Mouse (Mus musculus) embryonic facial prominence, embryonic 12.5 days (tissue): ENCODE data around the gene Tnnc1. TPM values are rescaled to one million over a fixed set of nuclear protein-coding genes. Genes with fewer than 3 reads are reported as not detected.

Experiments
- ATAC-seq: fragments of 200-750 bp; cut with Nextera tagmentation; 2 replicates; pipeline ENCODE4 v1.8.0; 2017; ENCODE audit not compliant: insufficient number of reproducible peaks, insufficient read depth, low FRiP score, low TSS enrichment
- H3K27ac ChIP-seq: fragments of 300-500 bp; sonication (generic); 2 replicates; pipeline ENCODE4 v1.5.1; 2016; ENCODE audit warnings: mild to moderate bottlenecking
- H3K27me3 ChIP-seq: fragments of 300-500 bp; sonication (generic); 2 replicates; pipeline ENCODE4 v1.6.1; 2016; ENCODE audit warnings: mild to moderate bottlenecking, moderate library complexity
- H3K36me3 ChIP-seq: fragments of 300-500 bp; sonication (generic); 2 replicates; pipeline ENCODE4 v1.6.1; 2016; ENCODE audit warnings: mild to moderate bottlenecking
- H3K4me1 ChIP-seq: fragments of 300-500 bp; sonication (generic); 2 replicates; pipeline ENCODE4 v1.6.1; 2016
- H3K4me2 ChIP-seq: fragments of 300-500 bp; sonication (generic); replicated peaks from 2 replicates; pipeline ENCODE4 v1.6.1; 2016; ENCODE audit warnings: mild to moderate bottlenecking, moderate library complexity
- H3K4me3 ChIP-seq: fragments of 300-500 bp; sonication (generic); 2 replicates; pipeline ENCODE4 v1.5.1; 2016; ENCODE audit warnings: mild to moderate bottlenecking
- H3K9ac ChIP-seq: fragments of 300-500 bp; sonication (generic); 2 replicates; pipeline ENCODE4 v1.6.1; 2016; ENCODE audit warnings: mild to moderate bottlenecking, moderate library complexity
- H3K9me3 ChIP-seq: fragments of 300-500 bp; sonication (generic); 2 replicates; pipeline ENCODE4 v1.6.1; 2016; ENCODE audit warnings: mild to moderate bottlenecking, moderate library complexity
- WGBS: fragments of 180-500 bp; shearing (Covaris S2); methylation state at CpG from one replicate; pipeline ENCODE4 v1.1.7; 2016; 5-methylcytosine and 5-hydroxymethylcytosine counted together
- polyA plus RNA-seq: library from polyadenylated mRNA; unstranded; fragments of >200 nt; fragmentation: Nextera tagmentation; extraction: Ambion mirVana; gene quantifications from 2 replicates; pipeline ENCODE4 v1.2.1, GENCODE M21; 2016

Tnnc1 gene
- polyA plus RNA-seq, 1 experiment from 2014 or later: 90.7 TPM

DNA sequence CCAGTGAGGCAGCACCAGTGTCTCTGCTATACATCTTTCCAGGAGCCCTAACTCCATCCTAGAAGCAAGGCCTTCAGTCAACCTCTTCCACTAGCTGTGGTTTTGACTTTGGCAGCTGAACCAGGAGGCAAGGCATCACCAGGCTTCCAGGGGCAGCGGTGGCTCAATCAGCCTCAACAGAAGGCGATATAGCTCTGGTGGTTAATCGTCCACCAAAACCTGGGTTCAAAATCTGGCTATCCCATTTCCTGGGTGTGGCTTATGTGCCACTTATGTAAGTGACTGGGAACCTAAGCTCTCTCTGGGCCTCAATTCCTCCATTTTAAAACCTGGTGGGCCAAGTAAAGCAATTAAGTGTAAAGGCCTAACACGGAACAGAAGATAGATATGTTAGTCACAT, 3.3 kb upstream of the Tnnc1 start:
- peaks cover 9% of the 10 kb centered on the region for H3K4me1 ChIP-seq
- H3K27me3 ChIP-seq: no peaks in the 10 kb centered on the region
- 71% methylated on average over 4 of the region's 4 CpGs for WGBS
- peak overlapping the region; percentile 91 for H3K9ac ChIP-seq
- H3K4me3 ChIP-seq: peak overlapping the region; percentile 84
- H3K36me3 ChIP-seq: peaks cover 44% of the 10 kb centered on the region
- peak overlapping the region; percentile 93 for H3K27ac ChIP-seq
- peak overlapping the region; percentile 91 for H3K4me2 ChIP-seq
- no peak for ATAC-seq
- H3K9me3 ChIP-seq: no peaks in the 10 kb centered on the region

DNA sequence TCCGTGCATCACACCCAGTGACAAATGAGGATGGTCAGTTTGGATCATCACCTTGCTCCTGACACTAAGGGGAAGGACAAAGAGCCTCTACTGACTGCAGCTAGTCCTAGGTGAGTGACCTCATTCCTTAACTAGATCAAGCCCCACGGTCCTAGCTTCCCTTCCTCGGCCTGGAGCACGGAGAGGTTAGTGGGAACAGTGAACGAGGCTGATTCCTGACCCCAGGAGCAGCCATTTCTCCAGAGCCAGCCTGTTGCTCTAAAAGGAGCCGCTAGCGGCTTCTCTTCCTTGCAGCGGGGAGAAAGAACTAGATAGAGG, 2.9 kb upstream of the Tnnc1 start:
- peaks cover 9% of the 10 kb centered on the region for H3K4me1 ChIP-seq
- no peaks in the 10 kb centered on the region for H3K9me3 ChIP-seq
- peaks cover 41% of the 10 kb centered on the region for H3K36me3 ChIP-seq
- H3K9ac ChIP-seq: peak overlapping the region; percentile 91
- H3K27ac ChIP-seq: peak overlapping the region; percentile 93
- no peaks in the 10 kb centered on the region for H3K27me3 ChIP-seq
- peak overlapping the region; percentile 91 for H3K4me2 ChIP-seq
- 21% methylated on average over 8 of the region's 8 CpGs for WGBS
- ATAC-seq: no peak
- peak overlapping the region; percentile 84 for H3K4me3 ChIP-seq

DNA sequence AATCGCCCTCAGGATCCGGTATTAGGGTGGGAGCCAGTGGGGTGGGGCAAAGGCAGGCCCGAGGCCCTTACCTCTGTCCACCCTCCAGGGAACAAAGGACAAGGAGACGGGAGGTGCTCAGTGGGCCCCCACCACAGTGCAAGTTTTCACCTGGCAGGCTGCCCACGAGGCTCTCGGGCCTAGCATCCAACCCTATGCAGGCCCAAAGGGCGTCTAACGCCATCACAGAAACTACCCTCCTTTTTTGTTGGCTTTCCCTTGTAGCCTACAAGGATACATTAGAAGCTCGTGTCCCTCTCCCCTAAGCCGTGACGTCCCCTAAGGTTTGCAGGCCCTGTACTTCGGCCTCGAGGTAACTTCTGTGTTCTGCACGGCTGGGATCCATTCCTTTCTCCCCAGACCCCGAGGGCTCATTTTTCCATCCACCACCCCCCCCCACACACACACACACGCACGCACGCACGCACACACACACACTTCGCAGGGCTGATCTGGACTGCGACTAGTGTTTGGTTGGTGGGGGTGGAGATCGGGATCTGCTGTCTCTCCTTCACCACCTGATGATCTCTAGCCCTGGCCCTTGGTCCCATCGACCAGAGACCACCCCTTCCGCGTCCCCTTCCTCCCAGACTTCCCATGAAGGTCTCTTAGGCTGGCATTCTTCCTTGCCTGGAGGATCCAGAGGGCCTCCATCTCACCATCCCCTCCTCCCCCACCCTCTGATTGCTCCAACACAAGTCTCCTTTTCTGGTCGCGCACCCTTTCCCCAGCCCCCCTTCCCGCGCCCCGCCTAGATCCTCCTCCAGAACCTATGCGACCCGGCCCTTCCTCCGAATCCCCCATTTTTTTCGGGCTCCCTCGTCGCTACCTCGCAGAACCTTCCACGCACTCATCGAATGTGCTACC, 2.3 kb upstream of the Tnnc1 start:
- Histone ChIP-seq H3K36me3 (peaks cover 35% of the 10 kb centered on the region), H3K27me3 (no peaks in the 10 kb centered on the region), H3K4me1 (peaks cover 9% of the 10 kb centered on the region), H3K4me3 (peak overlapping the region; percentile 84), H3K27ac (peak overlapping the region; percentile 93), H3K9ac (peak overlapping the region; percentile 91), H3K4me2 (peak overlapping the region; percentile 91), H3K9me3 (no peaks in the 10 kb centered on the region)
- peak; percentile 55 for ATAC-seq
- WGBS: under 1% methylated on average over 39 of the region's 39 CpGs

DNA sequence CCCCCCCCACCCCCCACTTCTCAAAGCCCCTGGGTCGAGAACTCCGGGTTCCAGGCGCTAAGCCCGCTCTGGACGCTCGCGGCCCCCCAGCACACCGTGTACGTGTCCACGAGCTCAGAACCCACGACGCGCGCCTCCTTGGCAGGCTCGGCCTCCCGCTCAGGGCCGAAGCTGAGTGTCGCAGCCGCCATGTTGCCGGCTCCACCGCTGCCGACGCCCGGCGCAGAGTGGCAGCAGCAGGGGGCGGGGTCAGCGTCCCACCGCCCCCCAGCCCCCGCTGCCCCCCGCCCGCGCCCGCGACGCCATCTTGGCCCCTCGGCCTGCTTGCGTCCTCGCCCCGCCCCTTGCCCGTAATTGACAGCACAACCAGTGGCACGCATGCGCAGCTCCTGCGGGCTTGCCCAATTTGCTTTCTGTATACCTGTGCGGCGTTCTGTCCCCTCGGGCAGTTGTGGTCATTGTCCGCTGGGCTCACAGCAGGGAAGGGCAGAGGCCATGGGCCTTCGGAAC, 1.6 kb upstream of the Tnnc1 start:
- H3K4me2 ChIP-seq: peak overlapping the region; percentile 91
- peak overlapping the region; percentile 84 for H3K4me3 ChIP-seq
- H3K9me3 ChIP-seq: no peaks in the 10 kb centered on the region
- 1% methylated on average over 48 of the region's 48 CpGs for WGBS
- no peaks in the 10 kb centered on the region for H3K27me3 ChIP-seq
- peak overlapping the region; percentile 91 for H3K9ac ChIP-seq
- ATAC-seq: peak; percentile 31; the same call in 1 of the 2 replicates
- peaks cover 9% of the 10 kb centered on the region for H3K4me1 ChIP-seq
- peaks cover 28% of the 10 kb centered on the region for H3K36me3 ChIP-seq
- peak overlapping the region; percentile 93 for H3K27ac ChIP-seq

DNA sequence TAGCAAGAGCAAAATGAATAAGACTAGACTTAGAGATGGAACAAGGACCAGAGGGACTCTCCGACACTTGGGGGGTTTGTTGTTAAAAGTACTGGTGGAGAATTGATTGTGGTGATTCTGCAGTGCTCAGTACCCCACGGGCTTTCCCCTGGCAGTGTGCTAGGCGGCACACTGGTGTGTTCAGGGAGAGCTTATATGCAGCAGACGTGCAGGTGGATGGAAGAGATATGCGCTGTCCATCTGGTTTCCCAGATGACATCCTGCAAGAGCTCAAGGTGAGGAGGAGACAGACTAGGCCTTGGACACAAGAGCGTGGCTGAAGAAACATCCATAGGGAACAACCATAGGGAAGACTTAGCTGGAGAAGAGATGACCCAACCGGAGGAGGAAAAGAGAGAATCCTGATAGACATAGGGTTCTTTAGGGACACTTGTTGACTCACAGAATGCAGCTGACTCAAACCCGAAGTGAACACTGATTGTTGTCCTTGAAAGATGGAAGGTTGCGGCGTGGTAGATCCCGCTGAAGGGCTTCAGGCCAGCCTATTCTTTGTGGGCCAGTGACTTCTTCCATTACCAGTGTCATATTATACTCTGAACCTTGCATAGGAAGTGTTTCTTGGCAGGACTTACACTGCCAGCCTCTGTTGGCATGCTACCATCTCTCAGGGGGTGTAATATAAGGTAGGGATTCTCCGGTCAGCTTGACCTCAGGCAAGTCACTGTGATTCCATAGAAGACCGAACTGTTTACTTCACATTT, 862 bp upstream of the Tnnc1 start:
- 82% methylated on average over 13 of the region's 13 CpGs for WGBS
- H3K4me1 ChIP-seq: peaks cover 9% of the 10 kb centered on the region
- H3K27ac ChIP-seq: no peak overlapping the region
- peak overlapping the region; percentile 91 for H3K4me2 ChIP-seq
- H3K4me3 ChIP-seq: peak overlapping the region; percentile 84
- H3K9ac ChIP-seq: peak overlapping the region; percentile 91; the same call in 1 of the 2 replicates
- H3K9me3 ChIP-seq: no peaks in the 10 kb centered on the region
- H3K27me3 ChIP-seq: no peaks in the 10 kb centered on the region
- H3K36me3 ChIP-seq: peaks cover 21% of the 10 kb centered on the region
- ATAC-seq: peak; percentile 17; the same call in 1 of the 2 replicates

DNA sequence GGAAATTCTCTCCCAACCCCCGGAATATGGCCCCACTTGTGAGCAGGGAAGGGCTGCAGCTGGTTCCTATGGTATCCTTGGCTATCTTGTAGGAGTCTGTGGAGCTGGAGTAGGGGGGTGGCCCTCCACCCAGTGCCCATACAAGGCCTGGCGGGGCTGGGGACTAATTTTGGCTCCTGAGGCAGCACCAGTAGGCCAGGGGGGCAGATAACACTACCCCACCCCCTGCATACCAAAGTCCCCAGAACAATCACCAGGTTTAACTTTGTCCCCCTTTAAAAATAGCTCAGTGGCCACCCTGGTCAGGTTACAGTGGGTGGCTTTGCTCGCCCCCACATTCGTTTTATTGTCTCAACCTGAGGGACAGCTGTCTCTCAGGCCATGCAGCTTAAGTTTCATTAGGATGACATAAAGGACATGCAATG, 1.0 kb downstream of the Tnnc1 start:
- H3K9me3 ChIP-seq: no peaks in the 10 kb centered on the region
- H3K9ac ChIP-seq: no peak overlapping the region
- no peak overlapping the region for H3K4me3 ChIP-seq
- ATAC-seq: no peak
- no peak overlapping the region for H3K27ac ChIP-seq
- no peak overlapping the region for H3K4me2 ChIP-seq
- H3K4me1 ChIP-seq: peaks cover 9% of the 10 kb centered on the region
- H3K27me3 ChIP-seq: no peaks in the 10 kb centered on the region
- WGBS: 69% methylated on average over 4 of the region's 4 CpGs
- peaks cover 4% of the 10 kb centered on the region for H3K36me3 ChIP-seq

DNA sequence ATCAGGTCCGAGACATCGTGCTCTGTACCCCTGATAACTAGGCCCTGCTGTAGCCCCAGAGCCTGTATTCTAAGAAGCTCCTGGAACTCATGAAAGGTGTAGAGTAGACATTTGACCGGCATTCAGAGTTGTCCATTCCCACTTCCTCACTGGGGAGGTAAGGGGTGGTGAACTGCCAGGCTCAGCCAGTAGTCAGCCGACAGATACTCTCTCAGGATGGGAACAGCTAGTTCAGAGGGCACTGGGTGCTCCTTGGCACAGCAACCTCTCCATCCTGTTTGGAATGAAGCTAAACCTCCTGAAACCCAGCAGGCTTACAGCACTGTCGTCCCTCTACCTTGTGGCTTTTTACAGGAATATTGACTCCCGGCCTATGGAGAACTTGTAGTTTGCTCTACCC, 3.7 kb downstream of the Tnnc1 start:
- H3K4me1 ChIP-seq: peaks cover 5% of the 10 kb centered on the region; the same call in 1 of the 2 replicates
- H3K4me2 ChIP-seq: no peak overlapping the region
- H3K9ac ChIP-seq: no peak overlapping the region
- H3K4me3 ChIP-seq: no peak overlapping the region
- WGBS: 83% methylated on average over 6 of the region's 6 CpGs
- no peak overlapping the region for H3K27ac ChIP-seq
- H3K36me3 ChIP-seq: no peaks in the 10 kb centered on the region
- H3K9me3 ChIP-seq: no peaks in the 10 kb centered on the region
- no peak for ATAC-seq
- H3K27me3 ChIP-seq: no peaks in the 10 kb centered on the region

DNA sequence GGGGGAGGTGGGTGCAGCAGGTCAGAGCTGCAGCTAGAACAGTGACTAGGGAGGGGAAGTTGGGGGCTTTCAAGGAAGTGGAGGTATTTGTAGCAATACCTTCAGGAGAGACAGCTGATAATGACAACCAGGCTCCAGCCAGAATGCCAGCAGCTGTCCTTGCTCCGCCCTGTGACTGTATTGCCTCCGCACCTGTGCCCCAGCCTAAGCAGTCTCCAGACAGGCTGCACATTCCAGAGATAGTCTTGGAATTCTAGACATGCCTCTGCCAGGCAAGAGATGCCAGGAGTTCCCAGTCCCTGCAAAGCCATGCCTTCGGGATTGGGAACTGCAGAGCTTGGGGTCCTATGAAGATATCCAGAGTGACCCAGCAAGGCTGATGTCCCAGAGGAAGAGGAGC, 4.4 kb downstream of the Tnnc1 start:
- H3K9ac ChIP-seq: no peak overlapping the region
- no peaks in the 10 kb centered on the region for H3K9me3 ChIP-seq
- H3K4me1 ChIP-seq: peaks cover 7% of the 10 kb centered on the region; the same call in 1 of the 2 replicates
- H3K4me3 ChIP-seq: no peak overlapping the region
- no peak overlapping the region for H3K4me2 ChIP-seq
- WGBS: 65% methylated on average over 3 of the region's 3 CpGs
- no peak overlapping the region for H3K27ac ChIP-seq
- H3K27me3 ChIP-seq: no peaks in the 10 kb centered on the region
- ATAC-seq: no peak
- no peaks in the 10 kb centered on the region for H3K36me3 ChIP-seq

DNA sequence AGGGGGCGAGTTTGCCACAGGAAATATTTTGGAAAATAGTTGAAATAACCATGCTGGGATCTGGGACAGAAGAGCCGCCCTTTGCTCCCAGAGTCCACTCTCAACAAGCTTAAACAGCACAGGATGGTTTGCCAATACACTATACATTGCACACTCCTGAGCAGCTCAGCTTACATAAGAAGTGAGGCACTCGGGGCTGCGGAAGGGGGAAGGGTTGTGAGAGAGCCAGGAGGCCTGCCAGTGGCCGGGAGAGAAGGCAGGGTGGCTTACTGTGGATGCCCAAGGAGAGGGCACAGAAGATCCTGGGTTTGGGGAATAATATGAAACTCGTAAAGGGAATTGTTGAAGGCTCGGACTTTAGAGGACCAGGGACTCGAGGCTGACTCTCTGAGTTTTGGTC, 5.8 kb downstream of the Tnnc1 start:
- H3K36me3 ChIP-seq: no peaks in the 10 kb centered on the region
- H3K27ac ChIP-seq: no peak overlapping the region
- WGBS: 61% methylated on average over 8 of the region's 8 CpGs
- no peak overlapping the region for H3K9ac ChIP-seq
- H3K9me3 ChIP-seq: no peaks in the 10 kb centered on the region
- no peak overlapping the region for H3K4me2 ChIP-seq
- H3K4me3 ChIP-seq: no peak overlapping the region
- H3K4me1 ChIP-seq: peaks cover 11% of the 10 kb centered on the region; the same call in 1 of the 2 replicates
- H3K27me3 ChIP-seq: no peaks in the 10 kb centered on the region
- ATAC-seq: no peak

DNA sequence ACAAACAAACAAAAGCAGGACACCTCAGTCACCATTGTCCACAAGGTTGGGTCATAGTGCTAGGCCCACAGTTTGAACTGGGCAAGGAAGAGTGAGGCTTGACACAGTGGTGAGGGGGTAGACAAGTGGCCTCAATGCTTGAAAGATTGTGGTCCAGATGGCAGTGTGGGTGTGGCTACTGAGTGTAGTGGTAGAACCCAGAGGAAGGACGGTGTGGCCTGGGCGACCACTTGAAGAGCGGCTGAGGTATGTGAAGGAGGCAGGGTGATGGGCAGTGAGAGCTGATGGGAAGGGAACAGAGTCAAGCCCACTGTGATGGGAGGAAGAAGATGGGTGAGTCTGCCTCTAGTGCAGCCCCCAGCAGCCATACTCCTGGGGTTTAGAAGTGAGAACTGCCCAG, 6.6 kb downstream of the Tnnc1 start:
- H3K4me1 ChIP-seq: peaks cover 11% of the 10 kb centered on the region; the same call in 1 of the 2 replicates
- H3K27ac ChIP-seq: no peak overlapping the region
- no peaks in the 10 kb centered on the region for H3K36me3 ChIP-seq
- H3K4me2 ChIP-seq: no peak overlapping the region
- H3K9me3 ChIP-seq: no peaks in the 10 kb centered on the region
- 0 out of 2 replicates have a peak, but pooled peaks have one; percentile 8 for ATAC-seq
- H3K4me3 ChIP-seq: no peak overlapping the region
- WGBS: 78% methylated on average over 3 of the region's 3 CpGs
- H3K27me3 ChIP-seq: no peaks in the 10 kb centered on the region
- H3K9ac ChIP-seq: no peak overlapping the region

DNA sequence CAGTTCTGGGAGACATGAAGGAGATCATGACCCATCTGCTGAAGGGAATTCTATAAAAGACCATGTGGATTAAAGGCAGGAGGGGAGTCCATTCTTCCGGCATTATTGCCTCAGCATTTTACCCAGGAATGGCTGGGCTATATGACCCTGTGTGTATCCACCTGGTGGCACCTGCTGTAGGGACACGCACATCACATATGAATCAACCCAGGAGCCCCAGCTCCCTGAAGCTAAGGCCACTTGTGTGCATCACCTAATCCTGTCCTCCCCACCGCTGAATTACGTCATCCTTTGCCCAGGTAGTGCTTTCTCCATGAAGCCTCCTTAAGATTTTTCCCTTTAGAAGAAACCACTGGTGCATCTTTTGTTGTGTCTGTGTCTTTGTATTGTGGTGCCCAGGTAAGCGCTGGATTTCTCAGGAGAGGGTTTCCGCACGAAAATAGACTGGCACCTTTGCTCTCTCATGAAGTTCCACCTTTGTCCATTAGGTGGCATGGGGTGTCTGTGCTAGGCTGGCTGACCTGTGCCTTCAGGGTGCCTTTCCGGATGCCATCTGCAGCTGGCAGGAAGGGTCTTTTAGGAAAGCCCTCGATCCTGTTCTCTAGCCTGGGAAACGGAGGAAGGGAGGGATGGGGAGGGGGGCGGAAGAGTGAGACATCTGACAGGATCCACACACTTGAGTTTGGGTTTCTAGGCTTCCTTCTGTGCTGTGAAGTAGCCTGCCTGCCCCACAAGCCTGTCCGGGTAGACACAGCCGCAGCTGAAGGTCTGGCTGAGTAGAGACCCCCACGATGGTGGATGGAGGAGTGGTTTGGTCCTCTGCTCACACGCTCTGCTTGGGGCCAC, 7.3 kb downstream of the Tnnc1 start:
- peak overlapping the region; percentile 37; the same call in 1 of the 2 replicates for H3K27ac ChIP-seq
- ATAC-seq: no peak; the same call in 1 of the 2 replicates
- WGBS: 31% methylated on average over 15 of the region's 15 CpGs

More for the DNA sequence above, 7.3 kb downstream of the Tnnc1 start:
- Histone ChIP-seq H3K27me3 (no peaks in the 10 kb centered on the region), H3K9me3 (no peaks in the 10 kb centered on the region), H3K9ac (peak overlapping the region; percentile 27; the same call in 1 of the 2 replicates), H3K4me3 (no peak overlapping the region), H3K4me2 (0 out of 2 replicates have a peak overlapping the region, but pooled peaks have one; percentile 7), H3K36me3 (no peaks in the 10 kb centered on the region), H3K4me1 (peaks cover 11% of the 10 kb centered on the region; the same call in 1 of the 2 replicates)
